Mouse (Mus musculus): ENCODE results near the gene Igdcc4.

DNA sequence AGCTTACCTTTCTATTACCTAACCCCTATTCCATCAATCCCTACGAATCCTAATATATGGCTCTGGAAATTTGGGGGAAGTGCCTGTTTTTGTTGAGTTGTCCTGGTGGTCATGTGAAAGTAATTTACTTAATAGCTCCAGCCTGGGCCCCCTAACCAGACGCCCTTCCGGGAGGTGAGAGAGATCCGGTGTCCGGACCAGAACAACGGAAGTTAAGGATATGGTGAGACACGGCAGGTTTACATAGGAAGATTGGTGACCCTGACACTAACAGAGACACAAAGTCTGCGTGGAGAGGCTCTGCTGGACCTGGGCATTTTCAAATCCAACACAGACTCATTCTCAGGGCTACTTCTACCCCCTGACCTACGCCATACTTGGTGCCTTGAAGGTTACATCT is 65.1 kb downstream of the Igdcc4 start:
- TF ChIP-seq CTCF (IDR thresholded peaks at IDR 0.05; ENCODE audit: borderline replicate concordance, insufficient read depth, low read length) (no peak), POLR2A (IDR thresholded peaks at IDR 0.05; ENCODE audit: low read depth, low read length) (no peak)
